Mouse (Mus musculus) thymus, postnatal 0 days (tissue): ENCODE measurements around the gene Shroom4. TPM values are rescaled to one million over a fixed set of nuclear protein-coding genes. Genes with fewer than 3 reads are reported as not detected.
"Not testable (repeated sequence)": the region's sequence is repeated elsewhere in the genome, so short reads cannot be mapped to it uniquely, and the experiment has no call there.

Experiments
- DNase-seq: peaks from one replicate; pipeline ENCODE4 v3.0.0-alpha.2; 2015; ENCODE audit warnings: low spot score
- polyA plus RNA-seq: library from polyadenylated mRNA; unstranded; fragments of >200 nt; fragmentation: Nextera tagmentation; extraction: Ambion mirVana; gene quantifications from 2 replicates; pipeline ENCODE4 v1.2.1, GENCODE M21; 2015

The Shroom4 gene
- polyA plus RNA-seq = 0.22 and 0.27 TPM in 2 replicates

GRCm38 (mm10) chrX:6399626-6400397 lies at the start of gene Shroom4:
TSS of gene Shroom4 (plus strand) at chrX:6399854.
- no peak for DNase-seq

DNA sequence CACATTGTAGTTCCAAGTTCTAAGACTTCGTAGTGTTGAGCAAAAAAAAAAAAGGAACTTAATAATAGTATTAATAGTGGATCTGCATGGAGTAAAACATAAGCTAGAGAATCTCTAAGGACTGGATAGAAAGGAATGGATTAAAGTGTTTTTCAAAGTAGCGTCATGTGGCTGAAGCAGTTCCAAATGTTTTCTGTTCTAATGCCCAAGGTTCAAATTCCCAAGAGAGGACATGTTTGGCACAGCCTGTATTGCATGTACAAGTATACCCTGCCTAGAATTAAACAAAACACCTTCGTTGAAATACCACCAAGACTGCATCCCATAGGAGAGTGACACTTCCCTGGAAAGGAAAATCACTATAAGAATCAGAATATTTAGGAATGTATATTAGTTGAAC lies 42.8 kb upstream of the Shroom4 start:
- DNase-seq = no peak

DNA sequence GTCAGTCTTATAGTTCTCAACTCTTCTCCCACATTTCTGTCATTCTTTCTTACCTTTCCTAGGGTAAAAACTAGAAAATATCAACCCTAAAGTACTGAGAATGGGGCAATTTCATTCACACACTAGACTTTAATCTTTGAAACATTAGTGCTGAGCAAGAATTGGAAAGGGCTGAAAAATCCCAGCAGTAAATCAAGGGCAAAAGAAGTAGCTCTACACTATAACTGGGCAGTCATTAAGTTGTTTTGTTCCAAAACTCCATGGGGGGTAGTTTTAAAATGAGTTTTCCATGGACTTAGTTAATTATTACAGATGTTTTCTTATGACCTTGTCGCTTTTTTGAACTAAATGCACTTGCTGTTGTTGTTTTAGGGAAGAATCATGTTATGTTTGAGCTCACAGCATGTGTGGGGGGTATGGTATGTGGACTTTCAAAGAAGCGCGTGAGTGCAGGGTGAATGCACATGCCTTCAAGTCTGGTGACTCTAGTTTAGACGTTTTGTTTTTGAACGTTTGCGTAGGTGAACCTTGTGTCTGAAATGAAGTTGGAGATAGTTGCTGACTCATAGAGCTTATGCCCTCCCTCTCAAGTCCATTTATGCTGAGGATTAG lies 42.0 kb upstream of the Shroom4 start:
- no peak for DNase-seq

DNA sequence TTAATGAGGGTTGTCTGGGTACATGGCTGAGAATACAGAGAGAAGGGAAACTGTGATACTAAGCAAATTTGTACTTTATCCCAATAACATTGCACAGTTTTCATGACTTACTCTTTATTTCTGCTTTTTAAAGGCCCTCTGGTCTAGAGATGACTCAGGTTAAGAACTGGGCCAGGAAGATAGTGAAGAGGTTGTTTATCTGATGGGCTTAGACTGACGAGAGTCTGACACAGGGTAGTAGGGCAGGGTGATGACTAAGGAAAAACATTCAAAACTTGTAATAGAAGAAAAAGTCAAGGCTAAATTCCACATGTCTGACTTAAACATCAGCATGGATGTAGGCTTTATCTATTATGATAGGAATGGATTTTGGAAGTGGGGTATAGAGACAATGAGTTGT lies 30.8 kb upstream of the Shroom4 start:
- DNase-seq = no peak

GRCm38 (mm10) chrX:6370706-6371105 lies 28.9 kb upstream of the Shroom4 start:
- no peak for DNase-seq

GRCm38 (mm10) chrX:6393861-6394260 lies 5.8 kb upstream of the Shroom4 start:
- no peak for DNase-seq

DNA sequence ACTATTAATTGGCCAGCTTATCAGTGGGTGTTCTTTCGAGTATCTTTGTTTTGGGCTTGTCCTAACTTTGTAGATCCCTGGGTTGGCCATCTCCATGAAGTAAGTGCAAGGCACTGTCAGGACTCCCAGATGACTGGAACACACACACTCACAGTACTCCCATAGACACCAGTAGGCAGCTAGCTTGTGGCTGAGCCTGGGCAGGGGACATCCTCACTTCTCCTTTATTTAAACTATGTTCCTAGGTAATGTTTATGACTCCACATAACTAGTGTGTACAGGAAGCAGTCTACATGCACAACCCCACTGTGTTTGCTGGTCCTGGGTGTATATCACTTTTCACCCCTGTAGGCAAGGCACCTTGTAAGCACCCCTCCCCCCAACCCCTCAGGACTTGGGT lies 461 bp upstream of the Shroom4 start:
- no peak for DNase-seq

DNA sequence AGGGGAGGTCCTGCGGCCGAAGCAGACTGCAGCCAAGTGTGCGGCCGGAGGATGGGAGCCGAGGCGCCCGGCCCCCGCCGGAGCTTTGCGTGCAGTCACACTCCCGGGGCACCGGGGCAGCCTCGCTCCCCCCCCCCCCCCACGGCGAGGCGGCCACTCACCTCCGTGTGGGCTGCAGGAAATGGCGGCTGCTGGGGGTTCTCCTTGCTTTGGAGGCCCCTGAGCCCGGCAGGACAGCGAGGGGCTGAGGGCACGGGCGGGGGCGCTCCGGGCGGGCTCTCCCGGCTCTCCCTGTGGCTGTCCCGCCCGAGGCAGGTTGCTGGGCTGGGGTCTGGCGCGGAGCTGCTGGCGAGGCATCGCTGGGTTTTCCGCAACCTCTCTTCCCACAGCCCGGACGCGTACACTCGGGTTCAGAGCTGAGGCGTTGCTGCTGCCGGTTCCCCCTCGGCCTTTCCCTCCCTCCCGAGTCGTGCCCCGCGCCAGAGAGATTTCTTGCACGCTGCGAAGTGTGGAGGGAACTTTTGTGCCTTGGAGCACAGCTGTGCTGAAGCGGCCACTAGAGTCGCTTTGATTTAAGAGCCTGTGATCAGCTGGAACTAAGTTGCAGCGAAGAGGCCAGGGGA lies 855 bp downstream of the Shroom4 start:
- no peak for DNase-seq

- no peak for DNase-seq
These were observed 3.3 kb downstream of the Shroom4 start for GRCm38 (mm10) chrX:6402921-6403320.

DNA sequence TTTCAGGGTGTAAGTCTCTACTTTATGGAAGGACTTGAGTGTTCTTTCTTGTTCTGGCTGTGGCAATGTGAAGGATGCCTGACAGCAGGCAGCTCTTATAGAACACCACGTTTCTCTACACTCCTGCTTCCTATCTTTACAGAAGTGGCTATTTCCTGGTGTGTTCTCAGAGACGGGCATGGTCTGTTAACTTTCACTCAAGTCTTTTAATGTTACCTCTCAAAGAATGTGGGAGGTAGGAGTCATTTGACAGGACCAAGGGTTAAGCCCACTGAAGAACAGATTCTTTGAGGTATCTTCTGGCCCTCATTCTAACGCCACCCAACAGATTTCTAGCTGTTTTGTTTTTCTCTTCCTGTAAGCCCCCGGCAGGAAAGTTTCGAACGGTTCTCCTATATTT lies 9.5 kb downstream of the Shroom4 start:
- DNase-seq = no peak

DNA sequence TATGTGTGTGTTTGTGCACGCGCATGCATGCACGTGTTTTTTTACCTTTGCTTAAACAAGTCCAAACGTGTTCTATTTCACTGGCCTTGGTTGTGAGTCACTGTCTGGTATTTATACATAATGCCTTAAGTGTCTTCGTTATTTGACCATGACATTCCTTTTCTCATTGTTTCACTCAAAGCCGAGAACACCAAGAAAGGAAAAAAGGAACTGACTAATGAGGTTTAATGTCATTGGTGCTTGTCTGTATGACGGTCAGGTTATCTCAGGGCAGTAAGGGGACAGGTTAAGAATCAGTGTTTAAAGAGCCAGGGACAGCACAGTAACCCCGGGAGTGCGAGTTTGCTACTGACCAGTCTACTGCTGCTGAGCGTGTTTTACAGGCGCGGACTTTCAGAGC lies 15.8 kb downstream of the Shroom4 start:
- DNase-seq = no peak

DNA sequence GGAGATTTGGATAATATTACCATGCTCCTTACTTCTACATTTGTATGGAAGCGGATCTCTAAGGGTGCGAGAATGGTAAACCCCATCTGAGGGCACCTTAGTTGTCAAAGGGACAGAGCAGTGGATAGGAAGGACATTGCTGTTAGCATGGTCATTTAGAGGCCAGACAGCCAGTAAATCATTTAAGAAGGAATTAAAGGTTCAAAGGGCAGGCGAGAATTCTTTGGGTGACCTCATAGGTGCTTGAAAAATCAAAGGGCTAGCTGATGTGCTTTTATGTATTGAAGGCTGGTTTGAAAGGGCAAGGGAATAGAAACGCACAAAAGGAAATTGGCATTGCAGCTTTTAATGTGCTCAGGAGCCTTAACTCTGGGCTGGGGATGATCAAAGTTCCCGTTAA lies 16.3 kb downstream of the Shroom4 start:
- DNase-seq = no peak

GRCm38 (mm10) chrX:6418140-6418539 lies 18.5 kb downstream of the Shroom4 start:
- no peak for DNase-seq

- DNase-seq = no peak
These were observed 35.6 kb downstream of the Shroom4 start for GRCm38 (mm10) chrX:6435260-6435659.

GRCm38 (mm10) chrX:6446422-6446821 lies 46.8 kb downstream of the Shroom4 start:
- DNase-seq = no peak

GRCm38 (mm10) chrX:6448001-6448400 lies 48.3 kb downstream of the Shroom4 start:
- no peak for DNase-seq

DNA sequence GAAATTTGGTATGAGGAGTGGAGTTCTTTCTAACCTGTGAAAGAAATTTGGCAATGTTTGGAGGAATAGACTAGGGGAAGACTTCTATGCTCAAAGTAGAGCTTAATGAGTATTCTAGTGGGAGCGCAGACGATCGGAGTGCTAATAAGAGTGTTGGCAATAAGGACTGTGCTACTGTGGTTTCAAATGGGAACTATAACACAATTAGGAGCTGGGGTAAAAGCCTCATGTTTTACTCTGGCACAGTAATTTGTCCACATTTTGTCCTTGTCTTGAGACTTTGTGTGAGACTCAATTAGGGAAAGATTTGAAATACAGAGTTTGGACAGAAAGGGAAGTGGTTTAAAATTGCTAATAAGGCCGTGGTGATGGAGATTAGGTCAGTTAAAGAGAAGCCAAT lies 53.6 kb downstream of the Shroom4 start:
- no peak for DNase-seq

- DNase-seq = not testable (repeated sequence)
These were observed 69.6 kb downstream of the Shroom4 start for GRCm38 (mm10) chrX:6469251-6469650.

DNA sequence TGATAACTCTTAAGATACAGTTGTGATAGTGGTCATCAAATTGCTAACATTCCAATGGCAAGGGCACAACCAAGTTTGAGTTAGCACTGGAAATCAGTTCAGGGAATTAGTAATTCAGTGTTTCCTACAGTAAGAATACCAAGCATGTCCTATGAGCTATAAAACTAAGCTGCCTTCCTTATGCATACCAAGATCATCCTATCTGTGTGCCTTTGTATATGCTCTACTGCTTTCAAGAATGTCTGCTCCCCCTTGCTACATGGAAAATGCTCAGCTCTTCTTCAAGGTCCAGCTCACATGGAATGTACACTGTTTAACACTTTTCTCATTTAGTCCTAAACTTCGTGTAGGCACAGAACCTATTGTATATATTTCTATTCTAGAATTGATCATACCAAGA lies 72.9 kb downstream of the Shroom4 start:
- not testable (repeated sequence) for DNase-seq

DNA sequence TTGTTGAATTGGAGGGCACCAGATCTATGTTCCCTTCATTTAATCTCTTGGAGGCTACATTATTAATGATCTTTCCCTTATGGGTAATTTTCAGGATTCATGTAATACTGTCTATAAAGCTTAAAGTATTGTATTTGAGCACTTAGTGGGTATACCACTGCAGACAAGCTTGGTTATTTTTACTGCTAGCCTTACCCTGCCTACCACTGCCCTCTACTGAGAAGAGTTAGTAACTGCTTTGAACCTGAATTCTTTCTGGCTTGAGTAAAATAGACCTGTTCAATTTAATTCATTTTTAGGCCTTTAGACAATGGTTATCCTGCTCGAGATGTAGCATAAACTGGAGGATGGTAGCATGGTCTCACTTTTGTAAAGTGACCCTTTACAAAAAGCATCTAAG lies 75.5 kb downstream of the Shroom4 start:
- no peak for DNase-seq

- no peak for DNase-seq
These were observed 82.6 kb downstream of the Shroom4 start for GRCm38 (mm10) chrX:6482268-6482667.

DNA sequence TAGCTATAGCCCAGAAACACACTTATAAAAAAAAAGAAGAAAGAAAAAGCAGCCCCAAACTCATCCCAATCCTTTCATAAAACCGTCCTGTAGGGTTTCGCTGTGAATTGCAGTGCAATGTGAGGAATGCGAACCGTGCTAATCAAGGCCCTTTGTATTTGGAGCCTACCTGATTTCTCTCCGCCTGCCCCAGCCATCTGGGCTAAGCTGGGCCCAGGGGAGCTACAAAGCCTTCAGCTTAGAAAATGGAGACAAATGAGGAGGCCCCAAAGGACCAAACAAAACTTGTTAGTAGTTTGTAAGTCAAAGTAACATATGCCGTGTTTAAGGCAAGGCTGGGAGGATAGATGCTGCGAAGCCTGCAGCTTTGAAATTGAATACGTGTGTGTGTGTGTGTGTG lies 84.2 kb downstream of the Shroom4 start:
- no peak for DNase-seq

- DNase-seq = no peak
These were observed 90.8 kb downstream of the Shroom4 start for GRCm38 (mm10) chrX:6490433-6490832.
